Mouse (Mus musculus) bone marrow, adult 2 months (tissue): ENCODE results near the gene Prkg2. TPM values are rescaled to one million over a fixed set of nuclear protein-coding genes. Genes with fewer than 3 reads are reported as not detected.

Source experiments
- H3K27ac ChIP-seq: fragments of 200-500 bp; 2 replicates; pipeline ENCODE4 v1.5.1; 2012; ENCODE audit warnings: low read depth, mild to moderate bottlenecking, control low read depth, inconsistent platforms, low read length; ENCODE audit not compliant: control insufficient read depth, poor library complexity, insufficient read depth
- H3K4me1 ChIP-seq: fragments of 200-500 bp; 2 replicates; pipeline ENCODE4 v1.6.1; 2011; ENCODE audit warnings: low read length; ENCODE audit not compliant: control insufficient read depth, insufficient read depth
- H3K4me3 ChIP-seq: fragments of 200-500 bp; replicated peaks from 2 replicates; pipeline ENCODE3; 2011; ENCODE audit warnings: mild to moderate bottlenecking, low read depth, low read length, control low read depth; ENCODE audit not compliant: control insufficient read depth
- CTCF ChIP-seq: fragments of 200-500 bp; IDR thresholded peaks from 2 replicates; pipeline ENCODE4 v1.5.1; 2011; ENCODE audit warnings: low read length, control low read depth; ENCODE audit not compliant: control insufficient read depth, insufficient read depth
- POLR2A ChIP-seq: fragments of 200-500 bp; IDR thresholded peaks from 2 replicates; pipeline ENCODE4 v1.6.1; 2011; ENCODE audit warnings: low read depth, mild to moderate bottlenecking, control low read depth, low read length, borderline replicate concordance; ENCODE audit not compliant: control insufficient read depth
- WGBS: fragments of 180-500 bp; shearing (Covaris S2); methylation state at CpG from one replicate; pipeline ENCODE4 v1.1.7; 2018; 5-methylcytosine and 5-hydroxymethylcytosine counted together
- polyA plus RNA-seq: library from polyadenylated mRNA; stranded (reverse); fragments of >200 nt; gene quantifications from 2 replicates; pipeline ENCODE4 v1.2.4, GENCODE M21; 2011; ENCODE audit warnings: low replicate concordance; ENCODE audit not compliant: missing spikeins, insufficient read depth, insufficient read length

Prkg2 gene
- polyA plus RNA-seq, 1 experiment: 1.5 TPM

GRCm38 (mm10) chr5:98902339-98902738, 134.8 kb downstream of the Prkg2 start:
- 58% methylated on average over 4 of the region's 4 CpGs for WGBS
- TF ChIP-seq POLR2A: no peak
- TF ChIP-seq CTCF: no peak
- H3K4me3 ChIP-seq: no peak overlapping the region
- no peak overlapping the region for H3K27ac ChIP-seq
- H3K4me1 ChIP-seq: no peaks in the 10 kb centered on the region

- H3K4me1 ChIP-seq: no peaks in the 10 kb centered on the region
- no peak overlapping the region for H3K27ac ChIP-seq
- no peak for TF ChIP-seq POLR2A
- no peak for TF ChIP-seq CTCF
- 72% methylated on average over 5 of the region's 5 CpGs for WGBS
- no peak overlapping the region for H3K4me3 ChIP-seq
Observed at GRCm38 (mm10) chr5:98900926-98901325, 136.2 kb downstream of the Prkg2 start.

GRCm38 (mm10) chr5:98897946-98898345, 139.2 kb downstream of the Prkg2 start:
- Histone ChIP-seq H3K4me1 (no peaks in the 10 kb centered on the region), H3K27ac (no peak overlapping the region), H3K4me3 (no peak overlapping the region)
- no peak for TF ChIP-seq POLR2A
- no peak for TF ChIP-seq CTCF

GRCm38 (mm10) chr5:98894281-98894680, 142.9 kb downstream of the Prkg2 start:
- Histone ChIP-seq H3K4me1 (no peaks in the 10 kb centered on the region), H3K27ac (no peak overlapping the region), H3K4me3 (no peak overlapping the region)
- no peak for TF ChIP-seq CTCF
- TF ChIP-seq POLR2A: no peak
- 70% methylated on average over 3 of the region's 3 CpGs for WGBS

GRCm38 (mm10) chr5:98890544-98891050, 146.6 kb downstream of the Prkg2 start:
- no peaks in the 10 kb centered on the region for H3K4me1 ChIP-seq
- 67% methylated on average over 2 of the region's 2 CpGs for WGBS
- TF ChIP-seq POLR2A (no peak), CTCF (no peak)
- no peak overlapping the region for H3K27ac ChIP-seq
- no peak overlapping the region for H3K4me3 ChIP-seq

- WGBS: 66% methylated on average over 3 of the region's 3 CpGs
- Histone ChIP-seq H3K4me3 (no peak overlapping the region), H3K27ac (no peak overlapping the region), H3K4me1 (no peaks in the 10 kb centered on the region)
- no peak for TF ChIP-seq CTCF
- TF ChIP-seq POLR2A: no peak
Observed at GRCm38 (mm10) chr5:98882096-98882495, 155.1 kb downstream of the Prkg2 start.

Other genes with a start within 250 kb of the Prkg2 start
- 0.41 and 0.45 TPM in 2 replicates for gene Bmp3, start 182.9 kb downstream of the Prkg2 start, polyA plus RNA-seq